Mouse (Mus musculus): ENCODE data around the gene Itpr2.

GRCm38 (mm10) chr6:146530769-146531168, 28.7 kb upstream of the Itpr2 start:
- TF ChIP-seq CTCF (IDR thresholded peaks at IDR 0.05; ENCODE audit: low read depth) (no peak), EP300 (IDR thresholded peaks at IDR 0.05; ENCODE audit: low read depth) (no peak)
